Mouse (Mus musculus): ENCODE measurements around the gene Coro2b.

GRCm38 (mm10) chr9:62539251-62539711 is 2.4 kb upstream of the Coro2b start:
- no peak for TF ChIP-seq EP300 (IDR thresholded peaks at IDR 0.05; ENCODE audit: insufficient read depth, low read depth, low read length)
- no peak for TF ChIP-seq CTCF (IDR thresholded peaks at IDR 0.05; ENCODE audit: low read depth, low read length)
- TF ChIP-seq POLR2A (IDR thresholded peaks at IDR 0.05; ENCODE audit: insufficient read depth, low read length): no peak

All from ES-Bruce4 (cell line).